Mouse (Mus musculus): Measurements from ENCODE around the gene Enpep. TPM values are rescaled to one million over a fixed set of nuclear protein-coding genes. Genes with fewer than 3 reads are reported as not detected.

Gene Enpep
- polyA plus RNA-seq, 1 experiment, result 52.4 TPM

DNA sequence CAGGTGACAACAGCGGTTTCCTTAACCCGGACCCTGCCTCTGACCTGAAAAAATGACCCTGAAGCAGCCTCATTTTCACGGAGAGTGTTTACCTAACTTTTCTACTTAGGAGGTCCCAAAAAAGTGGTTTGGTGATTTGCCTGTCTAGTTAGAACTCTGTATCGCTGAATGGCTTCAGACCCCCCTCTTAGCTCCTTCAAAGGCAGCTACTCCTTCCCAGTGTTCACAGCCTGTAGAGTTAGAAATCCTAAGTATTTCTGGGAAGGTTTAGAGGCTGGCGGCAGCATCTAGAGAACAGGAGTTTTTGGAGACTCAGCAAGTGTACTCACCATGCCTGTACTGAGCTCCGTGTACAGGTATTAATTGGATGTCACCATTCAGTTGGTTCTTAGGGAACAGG, 105.8 kb downstream of the Enpep start:
- Histone ChIP-seq H3K4me1 (ENCODE audit: control insufficient read depth, insufficient read depth, low read length) (no peaks in the 10 kb centered on the region; the same call in 1 of the 2 replicates), H3K27ac (ENCODE audit: insufficient read depth, low read depth, low read length) (no peak overlapping the region), H3K27me3 (replicated peaks; ENCODE audit: control insufficient read depth, insufficient read depth, low read length) (0 out of 2 replicates have a peak, but pooled peaks cover 2% of the 10 kb centered on the region), H3K4me3 (ENCODE audit: insufficient read depth, low read depth, low read length) (no peak overlapping the region), H3K36me3 (ENCODE audit: control insufficient read depth, insufficient read depth, low read length) (no peaks in the 10 kb centered on the region)
- TF ChIP-seq CTCF (conservative IDR thresholded peaks at IDR 0.05; ENCODE audit: insufficient read depth, insufficient read length, low read depth, low read length) (no peak), POLR2A (IDR thresholded peaks at IDR 0.05; ENCODE audit: low read depth, low read length) (no peak)
- 13% methylated on average over 6 of the region's 6 CpGs for WGBS
- DNase-seq, result no peak

- Histone ChIP-seq H3K36me3 (ENCODE audit: control insufficient read depth, insufficient read depth, low read length) (no peaks in the 10 kb centered on the region), H3K27me3 (replicated peaks; ENCODE audit: control insufficient read depth, insufficient read depth, low read length) (peaks cover 5% of the 10 kb centered on the region; the same call in 1 of the 2 replicates), H3K4me3 (ENCODE audit: insufficient read depth, low read depth, low read length) (no peak overlapping the region), H3K4me1 (ENCODE audit: control insufficient read depth, insufficient read depth, low read length) (no peaks in the 10 kb centered on the region; the same call in 1 of the 2 replicates), H3K27ac (ENCODE audit: insufficient read depth, low read depth, low read length) (no peak overlapping the region)
- no peak for DNase-seq
- no peak for TF ChIP-seq CTCF (conservative IDR thresholded peaks at IDR 0.05; ENCODE audit: insufficient read depth, insufficient read length, low read depth, low read length)
- TF ChIP-seq POLR2A (IDR thresholded peaks at IDR 0.05; ENCODE audit: low read depth, low read length), result no peak
- WGBS, result 8% methylated on average over 13 of the region's 13 CpGs
These were observed 106.8 kb downstream of the Enpep start for GRCm38 (mm10) chr3:129225577-129226289.

GRCm38 (mm10) chr3:129224806-129225576, 107.5 kb downstream of the Enpep start:
- Histone ChIP-seq H3K4me1 (ENCODE audit: control insufficient read depth, insufficient read depth, low read length) (no peaks in the 10 kb centered on the region; the same call in 1 of the 2 replicates), H3K4me3 (ENCODE audit: insufficient read depth, low read depth, low read length) (no peak overlapping the region), H3K27me3 (replicated peaks; ENCODE audit: control insufficient read depth, insufficient read depth, low read length) (peaks cover 5% of the 10 kb centered on the region; the same call in 1 of the 2 replicates), H3K27ac (ENCODE audit: insufficient read depth, low read depth, low read length) (no peak overlapping the region), H3K36me3 (ENCODE audit: control insufficient read depth, insufficient read depth, low read length) (no peaks in the 10 kb centered on the region)
- WGBS, result 2% methylated on average over 40 of the region's 40 CpGs
- peak; percentile 82 for DNase-seq
- TF ChIP-seq POLR2A (IDR thresholded peaks at IDR 0.05; ENCODE audit: low read depth, low read length) (no peak), CTCF (conservative IDR thresholded peaks at IDR 0.05; ENCODE audit: insufficient read depth, insufficient read length, low read depth, low read length) (no peak)

DNA sequence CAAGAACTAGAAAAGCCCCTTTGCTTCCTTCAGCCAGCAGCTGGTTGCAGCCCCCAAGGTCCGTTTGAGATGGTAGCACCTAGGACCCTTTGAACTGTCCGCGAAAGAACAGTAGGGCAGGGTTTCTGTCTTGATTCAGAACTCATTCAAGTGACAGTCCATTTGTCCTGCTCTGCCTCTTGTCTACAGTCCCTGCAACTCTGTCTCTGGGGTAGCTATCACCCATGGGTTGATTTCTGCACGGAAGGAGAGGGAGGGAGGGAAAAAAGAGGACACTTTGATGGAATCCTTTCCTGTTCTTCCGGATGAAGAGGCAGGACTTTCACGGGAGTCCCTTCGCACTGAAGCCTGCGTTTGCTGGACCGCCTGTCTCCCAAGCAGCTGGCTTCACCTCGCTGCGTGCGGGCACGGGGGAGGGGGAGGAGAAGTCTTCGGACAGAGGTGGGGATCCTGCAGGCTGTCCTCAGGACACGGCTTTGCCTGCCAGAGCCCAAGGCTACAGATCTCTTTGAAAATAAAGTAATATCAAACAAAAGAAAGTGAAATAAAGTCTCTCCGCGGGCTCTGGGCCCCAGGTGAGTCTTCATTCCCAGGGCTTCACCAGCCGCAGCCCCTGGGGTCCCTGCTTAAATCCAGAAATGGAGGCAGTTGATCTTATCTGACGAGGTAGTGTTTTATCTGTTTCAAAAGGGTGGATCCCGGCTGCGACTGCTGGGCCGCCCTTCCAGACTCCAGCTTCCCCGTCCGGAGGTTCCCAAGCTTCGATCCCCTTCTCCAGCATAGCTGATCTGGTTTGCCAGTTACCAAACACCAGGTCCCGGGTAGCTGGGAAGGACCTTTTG, 108.3 kb downstream of the Enpep start:
- Histone ChIP-seq H3K4me3 (ENCODE audit: insufficient read depth, low read depth, low read length) (peak overlapping the region; percentile 10), H3K27ac (ENCODE audit: insufficient read depth, low read depth, low read length) (peak overlapping the region; percentile 42), H3K4me1 (ENCODE audit: control insufficient read depth, insufficient read depth, low read length) (no peaks in the 10 kb centered on the region; the same call in 1 of the 2 replicates), H3K27me3 (replicated peaks; ENCODE audit: control insufficient read depth, insufficient read depth, low read length) (peaks cover 5% of the 10 kb centered on the region; the same call in 1 of the 2 replicates), H3K36me3 (ENCODE audit: control insufficient read depth, insufficient read depth, low read length) (no peaks in the 10 kb centered on the region)
- 3% methylated on average over 26 of the region's 26 CpGs for WGBS
- peak; percentile 54 for DNase-seq
- TF ChIP-seq CTCF (conservative IDR thresholded peaks at IDR 0.05; ENCODE audit: insufficient read depth, insufficient read length, low read depth, low read length), result no peak

GRCm38 (mm10) chr3:129223401-129223800, 109.1 kb downstream of the Enpep start:
- Histone ChIP-seq H3K4me1 (ENCODE audit: control insufficient read depth, insufficient read depth, low read length) (no peaks in the 10 kb centered on the region; the same call in 1 of the 2 replicates), H3K27ac (ENCODE audit: insufficient read depth, low read depth, low read length) (no peak overlapping the region), H3K4me3 (ENCODE audit: insufficient read depth, low read depth, low read length) (no peak overlapping the region), H3K27me3 (replicated peaks; ENCODE audit: control insufficient read depth, insufficient read depth, low read length) (peaks cover 5% of the 10 kb centered on the region; the same call in 1 of the 2 replicates), H3K36me3 (ENCODE audit: control insufficient read depth, insufficient read depth, low read length) (no peaks in the 10 kb centered on the region)
- no peak for TF ChIP-seq CTCF (conservative IDR thresholded peaks at IDR 0.05; ENCODE audit: insufficient read depth, insufficient read length, low read depth, low read length)
- TF ChIP-seq POLR2A (IDR thresholded peaks at IDR 0.05; ENCODE audit: low read depth, low read length), result no peak
- WGBS, result 10% methylated on average over 6 of the region's 6 CpGs
- DNase-seq, result peak; percentile 8

GRCm38 (mm10) chr3:129222448-129223290, 109.9 kb downstream of the Enpep start:
- peak; percentile 10 for DNase-seq
- peak overlapping the region; percentile 29; the same call in 1 of the 2 replicates for H3K4me3 ChIP-seq (ENCODE audit: insufficient read depth, low read depth, low read length)
- H3K27me3 ChIP-seq (replicated peaks; ENCODE audit: control insufficient read depth, insufficient read depth, low read length), result peaks cover 8% of the 10 kb centered on the region; the same call in 1 of the 2 replicates
- no peak overlapping the region for H3K27ac ChIP-seq (ENCODE audit: insufficient read depth, low read depth, low read length)
- no peaks in the 10 kb centered on the region; the same call in 1 of the 2 replicates for H3K4me1 ChIP-seq (ENCODE audit: control insufficient read depth, insufficient read depth, low read length)
- no peaks in the 10 kb centered on the region for H3K36me3 ChIP-seq (ENCODE audit: control insufficient read depth, insufficient read depth, low read length)
- WGBS, result 8% methylated on average over 21 of the region's 21 CpGs
- TF ChIP-seq POLR2A (IDR thresholded peaks at IDR 0.05; ENCODE audit: low read depth, low read length), result no peak
- TF ChIP-seq CTCF (conservative IDR thresholded peaks at IDR 0.05; ENCODE audit: insufficient read depth, insufficient read length, low read depth, low read length), result no peak

Data from kidney, adult 2 months (tissue).